Mouse (Mus musculus) gonadal fat pad, adult 2 months (tissue): ENCODE measurements around the gene Mcoln1. TPM values are rescaled to one million over a fixed set of nuclear protein-coding genes. Genes with fewer than 3 reads are reported as not detected.

Experiments used
- DNase-seq: peaks from one replicate; pipeline ENCODE4 v3.0.0-alpha.2; 2012; ENCODE audit warnings: low read depth
- polyA plus RNA-seq: library from polyadenylated mRNA; depleted of rRNA; stranded (reverse); fragments of >200 nt; gene quantifications from 2 replicates; pipeline ENCODE4 v1.2.3, GENCODE M21; 2012; rRNA removed

Mcoln1 gene
- polyA plus RNA-seq, result 217 and 256 TPM in 2 replicates

DNA sequence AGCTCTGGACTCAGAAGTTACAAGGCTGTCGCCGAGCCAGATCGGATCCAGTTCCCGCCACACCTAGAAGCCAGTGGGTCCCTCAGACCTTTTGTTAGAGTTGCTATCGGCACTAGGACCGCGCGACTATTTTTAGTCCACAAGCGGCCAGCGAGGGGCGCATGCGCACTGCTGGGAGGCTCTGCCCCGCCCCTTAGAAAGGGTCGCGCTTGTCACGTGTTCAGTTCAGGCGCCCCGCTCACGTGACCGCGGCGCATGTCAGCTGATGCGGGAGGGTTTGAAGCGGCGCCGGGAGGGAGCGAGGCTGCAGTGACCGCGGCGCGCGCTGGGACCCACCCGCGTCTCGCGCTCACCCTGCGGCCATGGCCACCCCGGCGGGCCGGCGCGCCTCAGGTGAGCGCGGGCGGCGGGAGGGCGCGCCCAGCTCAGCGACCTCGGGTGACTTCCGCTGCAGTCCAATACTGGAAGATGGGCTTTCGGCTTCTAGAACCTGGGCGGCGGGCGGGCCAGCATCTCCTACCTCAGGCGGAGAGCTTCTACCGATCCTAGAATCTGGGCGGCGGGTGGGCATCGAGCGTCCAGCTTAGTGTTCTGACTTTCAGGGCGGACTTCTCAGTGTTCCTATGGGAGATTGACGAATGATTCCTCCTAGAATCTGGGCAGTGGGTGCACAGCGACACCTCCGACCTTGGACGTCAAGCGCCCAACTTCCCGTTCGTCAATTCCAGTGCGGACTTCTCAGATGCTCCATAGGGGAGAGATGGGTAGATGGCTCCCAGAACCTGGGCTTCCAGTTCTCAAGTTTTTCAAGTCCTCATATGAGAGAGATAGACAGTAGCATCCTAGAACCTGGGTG is at the start of gene Mcoln1:
Mcoln1 (plus strand) TSS at position 223 of the 856 bp plus-strand sequence.
- DNase-seq, result no peak

DNA sequence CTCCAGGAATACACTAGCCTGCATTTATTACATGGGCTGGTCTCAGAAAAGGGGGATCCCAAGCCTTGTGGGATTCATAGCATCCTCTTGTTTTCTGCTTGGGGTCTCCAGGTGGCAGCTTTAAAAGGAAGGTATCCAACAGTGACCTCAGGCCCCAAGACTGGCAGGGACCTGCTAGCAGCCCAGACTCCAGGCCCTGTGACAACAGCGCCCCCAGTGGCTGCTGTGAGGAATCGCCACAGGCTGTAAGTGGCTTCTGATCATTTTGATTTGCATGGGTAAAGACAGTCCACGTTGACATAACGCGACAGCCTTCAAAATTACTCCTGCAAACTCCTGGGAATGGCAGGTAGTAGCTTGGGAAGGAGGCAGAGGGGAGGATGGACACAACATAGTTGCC is 49.6 kb upstream of the Mcoln1 start:
- DNase-seq, result no peak

DNA sequence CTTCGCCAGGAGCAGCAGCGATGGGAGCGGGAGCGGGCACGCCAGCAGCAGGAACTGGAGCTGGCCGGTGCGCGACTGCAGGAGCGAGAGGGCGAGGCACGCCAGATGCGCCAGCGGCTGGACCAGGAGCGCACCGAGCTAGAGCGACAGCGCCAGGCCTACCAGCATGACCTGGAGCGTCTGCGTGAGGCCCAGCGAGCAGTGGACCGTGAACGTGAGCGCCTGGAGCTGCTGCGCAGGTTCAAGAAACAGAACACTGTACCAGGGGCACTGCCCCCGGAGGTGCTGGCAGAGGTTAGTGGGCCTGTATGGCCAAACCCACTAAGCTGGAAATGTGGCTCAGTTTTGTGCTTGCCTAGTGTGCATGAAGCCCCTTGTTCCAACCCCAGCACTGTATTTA is 48.3 kb upstream of the Mcoln1 start:
- no peak for DNase-seq

DNA sequence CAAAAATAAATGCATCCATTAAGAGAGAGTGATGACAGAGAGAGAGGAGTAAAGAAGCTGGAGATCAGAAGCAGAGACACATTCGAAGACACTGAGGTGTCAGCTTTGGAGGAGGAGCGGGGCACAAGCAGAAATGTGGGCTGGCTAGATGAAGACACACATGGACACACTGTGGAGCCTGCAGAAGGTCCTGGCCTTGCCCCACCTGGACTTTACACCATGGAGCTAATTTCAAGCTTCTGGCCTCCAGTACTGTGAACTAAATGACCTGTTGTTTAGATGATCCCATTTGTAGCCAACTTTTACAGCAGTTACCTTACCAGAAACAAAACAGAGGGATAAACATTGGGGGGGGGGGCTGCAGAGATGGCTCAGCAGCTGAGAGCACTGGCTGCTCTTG is 37.0 kb upstream of the Mcoln1 start:
- no peak for DNase-seq

DNA sequence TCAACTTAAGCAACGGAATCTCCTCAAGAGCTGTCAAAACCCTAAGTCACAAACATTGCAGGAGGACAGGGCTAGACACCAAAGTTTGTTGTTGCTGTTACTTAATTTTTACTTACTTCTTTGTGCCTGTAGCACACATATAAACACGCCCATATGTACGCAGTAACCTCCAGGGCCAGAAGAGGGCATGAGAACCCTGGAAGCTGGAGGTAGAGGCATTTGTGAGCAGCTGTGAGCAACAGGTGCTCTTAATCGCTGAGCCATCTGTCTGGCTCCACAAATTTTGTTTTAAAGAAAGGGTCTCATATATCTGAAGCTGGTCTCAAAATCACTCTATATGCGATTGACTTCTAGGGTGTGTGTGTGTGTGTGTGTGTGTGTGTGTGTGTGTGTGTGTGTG is 35.9 kb upstream of the Mcoln1 start:
- no peak for DNase-seq

DNA sequence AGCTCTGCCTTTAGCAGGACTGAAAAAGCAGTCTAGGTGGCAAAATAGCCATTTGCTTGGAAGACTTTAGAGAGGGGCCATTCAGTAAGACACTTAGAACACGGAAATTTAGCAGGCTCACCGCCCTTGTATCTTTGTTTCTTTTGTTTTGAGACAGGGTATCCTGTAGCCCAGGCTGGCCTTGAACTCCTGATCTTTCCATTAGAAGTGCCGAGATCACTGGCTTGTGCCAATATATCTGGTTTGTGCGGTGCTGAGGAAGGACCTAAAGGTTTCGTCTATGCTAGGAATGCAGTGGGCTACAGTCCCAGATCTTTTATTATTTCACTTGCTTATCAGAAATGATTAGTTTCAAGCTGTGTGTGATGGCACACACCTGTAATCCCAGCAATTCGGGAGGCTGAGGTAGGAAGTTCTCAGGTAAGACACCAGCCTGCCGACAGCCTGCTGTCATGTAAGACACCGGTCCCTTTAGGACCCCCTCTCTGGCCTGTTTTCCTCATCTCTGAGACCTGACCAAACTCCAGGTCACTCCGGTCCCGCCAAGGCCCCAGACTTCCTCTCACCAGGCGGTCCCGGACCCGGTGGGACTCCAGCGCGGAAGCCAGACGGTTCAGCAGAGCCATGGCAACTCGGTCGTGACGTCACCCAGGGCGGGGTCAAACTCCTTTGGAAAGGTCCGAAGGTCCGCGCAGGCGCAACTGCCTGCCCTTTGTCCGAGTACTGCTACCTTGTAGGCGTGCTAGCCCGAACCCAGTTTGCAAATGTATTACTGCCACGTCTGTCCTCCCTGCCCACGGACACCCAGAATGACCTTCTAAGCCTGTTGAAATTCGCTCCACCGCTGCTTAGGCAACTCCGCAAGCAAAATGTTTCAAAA is 33.0 kb upstream of the Mcoln1 start, which contains the start of gene Pex11g:
Pex11g (minus strand) TSS at position 675 of the 880 bp plus-strand sequence.
- peak; percentile 81 for DNase-seq

DNA sequence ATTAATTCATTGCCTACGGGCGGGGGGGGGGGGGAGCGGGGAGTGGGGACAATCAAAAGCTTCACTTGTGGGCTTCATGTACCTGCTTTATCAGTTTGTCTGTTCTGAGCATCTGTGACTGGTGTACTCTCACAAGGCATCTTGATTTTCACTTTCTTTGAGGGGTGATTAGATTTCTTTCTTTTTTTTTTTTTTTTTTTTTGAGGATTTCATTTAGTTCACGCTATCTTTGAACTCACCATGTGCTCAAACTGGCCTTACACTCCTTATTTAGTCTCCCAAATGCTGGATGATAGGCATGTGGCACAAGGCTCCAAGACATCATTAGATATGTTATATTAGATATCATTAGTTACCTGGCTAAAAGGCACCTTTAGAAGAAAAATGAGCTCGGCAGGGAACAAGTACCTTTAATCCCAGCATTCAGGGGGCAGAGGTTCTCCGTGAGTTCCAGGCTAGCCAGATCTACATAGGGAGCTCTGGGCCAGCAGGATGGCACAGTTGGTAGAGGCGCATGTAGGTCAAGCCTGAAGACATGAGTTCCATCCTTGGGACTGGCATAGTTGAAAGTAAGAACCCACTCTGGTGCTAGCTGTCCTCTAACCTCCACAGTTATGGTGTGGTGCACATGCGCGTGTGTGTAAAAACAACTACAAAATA is 32.2 kb upstream of the Mcoln1 start:
- no peak for DNase-seq

DNA sequence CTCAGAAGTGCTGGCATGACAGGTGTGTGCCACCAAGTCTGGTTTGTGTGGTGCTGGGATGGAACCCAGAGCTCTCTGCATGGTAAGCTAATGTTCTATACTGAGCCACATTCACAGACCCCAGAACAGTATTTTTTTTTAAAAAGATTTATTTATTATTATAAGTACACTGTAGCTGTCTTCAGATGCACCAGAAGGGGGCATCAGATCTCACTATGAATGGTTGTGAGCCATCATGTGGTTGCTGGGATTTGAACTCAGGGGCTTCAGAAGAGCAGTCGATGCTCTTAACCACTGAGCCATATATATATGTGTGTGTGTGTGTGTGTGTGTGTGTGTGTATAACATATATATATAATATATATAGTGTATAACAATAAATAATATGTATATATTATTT is 31.4 kb upstream of the Mcoln1 start:
- DNase-seq, result no peak

DNA sequence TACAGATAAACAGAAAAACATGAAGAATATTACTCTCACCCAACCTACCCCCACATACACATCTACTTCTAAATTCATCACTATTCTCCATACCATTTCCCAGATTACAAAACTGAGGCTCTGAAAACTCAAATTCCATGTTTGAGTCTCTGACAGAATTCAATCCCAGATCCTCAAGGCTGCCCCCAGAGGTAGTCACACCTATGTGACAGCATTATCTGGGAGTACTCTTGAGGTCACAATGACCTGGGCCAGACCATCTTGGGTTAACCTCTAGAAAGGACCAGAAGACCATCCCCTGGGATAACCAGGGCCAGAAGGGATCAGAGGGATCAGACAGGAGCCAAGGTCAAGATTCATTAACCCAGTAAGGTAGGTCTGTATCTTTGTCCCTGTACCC is 29.7 kb upstream of the Mcoln1 start, which contains the start of gene Tex45:
Tex45 (plus strand) TSS at position 301 of the 400 bp plus-strand sequence.
- no peak for DNase-seq

DNA sequence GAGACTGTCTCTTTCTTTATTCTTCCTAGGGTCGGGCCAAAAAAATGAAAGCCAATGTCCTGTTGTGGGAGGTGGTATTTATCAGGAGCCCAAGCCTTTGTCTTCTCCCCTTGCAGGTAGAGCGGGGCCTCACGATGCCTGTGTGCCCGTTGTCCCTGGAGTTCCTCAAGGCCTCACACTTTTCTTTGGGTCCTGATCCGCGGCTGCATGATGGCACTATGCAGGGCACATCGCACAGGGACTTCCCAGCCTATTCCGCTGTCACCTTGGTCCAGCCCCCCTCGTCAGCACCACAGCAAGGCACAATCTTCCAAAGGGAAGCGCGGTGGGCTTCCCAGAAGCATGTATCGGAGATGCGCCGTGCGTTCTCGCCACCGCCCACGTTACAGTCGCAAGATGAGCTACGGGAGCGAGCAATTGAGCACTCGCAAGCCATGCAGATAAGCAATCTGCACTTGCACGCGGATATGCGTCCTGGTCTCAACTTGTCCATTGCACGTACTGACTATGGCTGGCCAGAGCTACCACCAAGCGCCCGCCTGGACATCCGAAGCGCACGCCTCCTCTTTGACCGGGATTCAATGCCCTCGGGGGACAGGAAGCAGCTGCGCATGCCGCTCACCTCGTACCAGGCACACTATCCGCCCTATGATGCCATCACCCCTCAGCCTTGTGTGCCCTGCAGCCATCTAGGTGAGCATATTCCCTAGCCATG is 24.4 kb upstream of the Mcoln1 start:
- no peak for DNase-seq

DNA sequence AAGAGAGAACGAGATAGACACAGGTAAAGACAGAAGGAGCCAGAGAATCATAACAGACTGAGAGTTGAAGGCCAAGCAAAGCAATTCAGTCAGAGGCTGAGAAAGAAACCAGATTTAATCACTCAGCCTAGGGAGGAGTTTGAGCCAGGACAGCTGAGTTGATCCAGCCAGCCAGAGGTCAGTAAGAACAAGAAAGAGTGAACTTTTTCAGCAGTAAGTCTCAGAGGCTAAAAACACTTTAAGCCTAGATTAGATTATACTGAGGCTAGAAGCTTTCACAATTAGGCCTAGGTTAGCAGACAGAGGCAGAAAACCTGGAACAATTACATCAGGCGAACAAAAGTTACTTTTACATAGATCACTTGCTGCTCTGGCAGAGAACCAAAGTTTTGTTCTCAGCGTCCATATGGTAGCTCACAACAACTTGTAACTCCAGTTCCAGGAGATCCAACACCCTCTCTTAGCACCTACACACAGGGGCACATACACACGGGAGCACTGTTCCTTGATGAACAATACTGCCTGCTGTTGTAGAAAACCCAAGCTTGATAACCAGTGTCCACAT is 20.0 kb upstream of the Mcoln1 start:
- DNase-seq, result no peak

DNA sequence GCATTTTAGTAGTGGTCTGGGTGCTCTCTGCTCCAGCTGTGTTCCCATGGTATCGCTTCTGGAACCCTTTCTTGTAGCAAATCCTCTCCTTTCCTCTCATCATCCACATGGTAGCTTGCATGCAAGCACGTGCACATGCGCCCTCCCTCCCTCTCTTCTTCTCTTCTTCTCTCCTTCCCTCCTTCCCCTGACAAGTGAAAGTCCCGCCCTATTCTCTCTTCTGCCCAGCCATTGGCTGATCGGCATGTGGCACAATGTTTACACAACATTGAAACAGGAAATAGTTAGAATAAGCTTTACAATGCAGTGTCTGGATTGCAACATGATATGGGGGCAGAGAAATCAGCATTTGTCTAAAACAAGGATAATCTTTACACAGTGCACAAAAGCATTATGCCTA is 18.7 kb upstream of the Mcoln1 start:
- no peak for DNase-seq

DNA sequence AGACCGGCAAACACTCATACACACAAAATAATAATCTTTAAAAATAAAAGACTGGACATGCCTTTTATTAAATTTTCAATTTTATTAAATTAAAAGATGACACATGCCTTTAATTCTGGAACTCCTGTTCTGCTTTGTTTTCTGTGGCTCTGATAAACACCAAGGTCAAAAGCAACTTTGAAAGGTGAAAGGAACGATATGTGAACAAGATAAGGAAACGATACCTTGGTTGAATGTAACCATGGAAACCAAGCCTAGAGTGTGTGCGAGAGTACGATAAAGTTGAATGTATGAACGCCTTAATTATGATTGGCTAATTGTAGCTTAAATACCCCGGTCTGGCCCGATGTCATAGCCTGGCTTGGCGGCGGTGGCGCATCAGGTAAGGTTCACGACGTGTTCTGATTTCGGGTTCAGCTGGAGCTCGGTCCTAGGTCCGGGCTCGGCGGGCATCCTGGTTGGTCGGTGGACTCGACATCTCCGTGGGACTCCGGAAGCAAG is 18.0 kb upstream of the Mcoln1 start:
- DNase-seq, result no peak

DNA sequence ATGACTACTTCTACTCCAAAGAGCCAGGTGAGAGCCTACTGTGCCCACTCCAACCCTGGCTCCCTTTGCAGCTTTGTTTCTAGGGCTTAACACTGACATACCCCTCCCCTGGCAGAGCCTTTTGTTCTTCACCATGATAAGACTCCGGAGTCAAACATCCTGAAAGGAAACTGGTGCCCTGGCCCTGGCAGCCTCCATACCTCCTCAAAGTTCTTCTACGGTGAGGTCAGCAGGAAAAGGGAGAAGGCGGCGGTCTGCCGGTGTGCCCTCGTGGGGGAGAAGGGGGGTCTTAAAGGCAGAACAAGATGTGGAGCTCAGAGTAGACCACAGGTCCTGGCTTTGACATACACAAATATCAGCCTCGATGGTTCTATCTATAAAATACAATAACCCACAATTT is 16.7 kb upstream of the Mcoln1 start:
- DNase-seq, result no peak

DNA sequence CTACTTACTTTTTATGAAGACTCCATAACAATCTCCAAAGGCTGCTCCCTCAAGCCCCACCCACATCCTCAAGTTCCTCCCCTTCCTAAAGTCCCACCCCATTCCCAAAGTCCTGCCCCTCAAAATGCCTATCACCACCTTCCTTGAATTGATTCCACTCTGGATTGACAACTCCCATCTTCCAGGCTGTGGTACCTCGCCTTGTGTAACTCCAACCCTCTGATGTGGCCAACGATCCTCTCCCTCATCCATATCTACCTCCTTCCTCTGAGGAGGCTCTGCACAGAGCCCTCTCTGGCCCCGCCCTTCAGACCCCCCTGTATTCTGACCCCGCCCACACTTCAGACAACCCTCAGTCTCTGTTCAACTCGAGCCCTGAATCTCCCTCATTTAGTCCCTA is 15.1 kb upstream of the Mcoln1 start:
- DNase-seq, result no peak

DNA sequence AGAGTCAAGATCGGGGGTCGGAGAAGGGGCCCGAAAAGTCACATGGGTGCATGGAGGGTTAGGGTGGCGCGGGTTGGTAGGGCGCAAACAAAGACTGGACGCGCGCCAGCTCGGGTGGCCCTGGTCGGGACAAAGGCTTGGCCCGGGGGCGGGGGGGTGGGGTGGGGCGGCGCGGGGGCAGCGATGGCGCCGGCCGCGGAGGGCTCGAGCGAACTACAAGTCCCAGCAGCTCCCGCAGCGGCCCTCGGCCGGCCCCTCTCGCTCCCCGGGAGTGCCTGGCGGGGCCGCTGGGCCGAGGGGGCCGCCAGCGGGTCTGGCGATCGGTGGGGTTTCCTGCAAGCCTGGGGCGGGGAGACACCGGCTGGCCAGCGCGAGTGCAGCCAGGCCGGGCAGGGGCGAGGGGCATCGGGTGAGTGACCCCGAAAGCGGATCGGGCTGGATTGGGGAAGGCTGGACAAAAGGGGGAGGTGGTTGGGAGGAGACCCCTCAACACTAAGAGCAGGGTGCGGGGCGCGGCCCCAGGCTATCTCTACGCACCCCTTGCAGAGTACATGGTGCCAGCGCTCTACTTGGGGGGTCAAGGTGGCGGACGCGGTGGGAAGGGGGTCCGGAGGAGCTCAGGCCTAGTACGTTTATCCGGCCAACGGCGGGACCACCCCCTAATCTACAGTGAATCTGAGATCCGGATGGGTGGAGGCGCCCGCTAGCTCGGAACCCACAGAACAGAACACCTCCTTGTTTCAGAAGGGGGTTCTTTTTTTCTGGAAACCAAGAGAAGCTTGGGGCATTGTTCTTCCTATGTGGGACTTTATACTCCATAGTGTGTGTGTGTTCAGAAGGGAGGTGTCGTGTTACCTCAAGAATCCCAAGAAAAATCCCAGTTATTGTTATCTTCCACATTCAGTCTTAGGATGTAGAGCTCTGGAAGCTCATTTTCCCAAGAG is 7.1 kb upstream of the Mcoln1 start, which contains the start of gene Zfp358:
Zfp358 (plus strand) TSS at position 238 of the 944 bp plus-strand sequence.
- DNase-seq, result no peak

DNA sequence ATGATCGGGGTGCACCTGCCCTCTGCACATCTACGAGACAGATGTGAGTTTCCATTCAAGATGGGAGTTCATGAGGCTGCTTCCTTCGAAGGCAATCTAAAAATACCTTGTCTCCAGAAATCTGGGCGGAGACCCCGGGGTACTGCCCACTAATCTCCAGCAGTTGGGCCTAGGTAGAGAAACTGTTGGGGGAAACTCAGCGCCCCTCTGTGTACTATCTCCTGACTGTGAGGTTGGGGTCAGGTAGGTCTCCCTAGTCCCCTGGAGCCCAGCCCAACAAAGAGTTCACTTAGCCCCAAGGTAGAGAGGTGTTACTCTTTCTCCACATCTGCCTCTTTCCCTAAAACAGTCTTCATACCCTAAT is 6.4 kb upstream of the Mcoln1 start:
- no peak for DNase-seq

DNA sequence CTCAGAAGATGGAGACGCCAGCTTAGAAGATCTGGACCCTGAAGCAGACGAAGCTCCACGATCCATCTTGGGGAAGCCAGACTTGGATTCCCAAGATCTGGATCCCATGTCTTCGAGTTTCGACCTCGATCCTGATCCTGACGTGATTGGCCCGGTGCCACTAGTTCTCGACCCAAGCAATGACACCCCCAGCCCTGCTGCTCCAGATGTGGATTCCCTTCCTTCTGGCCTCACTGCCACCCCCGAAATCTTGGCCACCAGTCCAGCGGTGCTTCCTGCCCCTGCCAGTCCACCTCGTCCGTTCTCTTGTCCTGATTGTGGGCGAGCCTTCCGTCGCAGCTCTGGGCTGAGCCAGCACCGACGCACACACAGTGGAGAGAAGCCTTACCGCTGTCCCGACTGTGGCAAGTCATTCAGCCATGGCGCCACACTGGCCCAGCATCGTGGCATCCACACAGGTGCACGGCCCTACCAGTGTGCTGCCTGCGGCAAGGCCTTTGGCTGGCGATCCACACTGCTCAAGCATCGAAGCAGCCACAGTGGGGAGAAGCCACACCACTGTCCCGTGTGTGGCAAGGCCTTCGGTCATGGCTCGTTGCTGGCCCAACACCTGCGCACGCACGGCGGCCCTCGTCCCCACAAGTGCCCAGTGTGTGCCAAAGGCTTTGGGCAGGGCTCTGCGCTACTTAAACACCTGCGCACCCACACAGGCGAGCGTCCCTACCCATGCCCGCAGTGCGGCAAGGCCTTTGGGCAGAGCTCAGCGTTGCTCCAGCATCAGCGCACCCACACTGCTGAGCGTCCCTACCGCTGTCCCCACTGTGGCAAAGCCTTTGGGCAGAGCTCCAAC is 4.5 kb upstream of the Mcoln1 start:
- DNase-seq, result no peak

DNA sequence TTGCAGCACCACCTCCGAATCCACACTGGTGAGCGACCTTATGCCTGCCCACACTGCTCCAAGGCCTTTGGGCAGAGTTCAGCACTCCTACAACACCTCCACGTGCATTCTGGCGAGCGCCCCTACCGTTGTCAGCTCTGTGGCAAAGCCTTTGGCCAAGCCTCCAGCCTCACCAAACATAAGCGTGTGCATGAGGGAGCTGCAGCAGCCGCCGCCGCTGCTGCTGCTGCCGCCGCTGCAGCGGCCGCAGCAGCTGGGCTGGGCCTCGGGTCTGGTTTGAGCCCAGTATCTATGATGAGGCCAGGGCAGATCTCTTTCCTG is 3.9 kb upstream of the Mcoln1 start:
- no peak for DNase-seq
